Mouse (Mus musculus): ENCODE data around the gene Tnnc2. TPM values are rescaled to one million over a fixed set of nuclear protein-coding genes. Genes with fewer than 3 reads are reported as not detected.
A peak's percentile ranks its signal among the peaks of the same experiment; 100 is the strongest.

Tnnc2 gene
- polyA plus RNA-seq, 1 experiment from 2014 or later, result 6.5 TPM

DNA sequence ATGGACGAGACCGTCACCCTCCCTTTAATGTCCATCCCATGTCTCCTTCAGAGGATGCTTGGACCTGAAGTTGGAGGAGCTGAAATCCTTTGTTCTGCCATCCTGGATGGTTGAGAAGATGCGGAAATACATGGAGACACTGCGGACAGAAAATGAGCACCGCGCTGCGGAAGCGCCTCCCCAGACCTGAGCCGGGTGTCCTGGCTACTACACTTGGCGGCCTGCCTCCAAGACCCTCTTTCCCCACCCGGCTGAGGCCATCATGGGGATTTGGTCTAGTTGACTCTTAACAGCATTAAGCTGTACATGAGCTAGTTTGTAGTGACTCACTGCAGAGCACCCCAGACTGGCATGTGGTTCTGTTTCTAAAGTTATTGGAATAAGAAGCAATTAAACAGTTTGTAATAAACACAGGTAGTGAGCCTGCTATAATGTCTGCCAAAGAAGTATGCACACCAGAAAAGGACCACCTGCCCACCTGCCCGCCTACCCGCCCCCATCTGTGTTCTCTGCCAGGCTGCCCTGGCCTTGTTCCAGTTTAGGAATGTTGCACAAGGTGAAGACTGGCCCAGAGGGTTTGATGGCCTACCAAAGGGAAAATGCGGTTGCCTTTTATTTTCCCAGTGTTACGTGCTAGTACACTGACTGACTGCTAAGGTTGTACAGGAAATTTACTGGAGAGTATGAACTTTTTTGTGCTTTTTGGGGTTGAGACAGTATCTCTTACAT is 11.8 kb downstream of the Tnnc2 start:
- ATAC-seq (no peak), DNase-seq (no peak)
- H3K9ac ChIP-seq (replicated peaks), result no peak overlapping the region
- H3K4me1 ChIP-seq (ENCODE audit: insufficient read depth), result peaks cover 24% of the 10 kb centered on the region
- no peak overlapping the region for H3K4me2 ChIP-seq (ENCODE audit: low read depth, low read length)
- WGBS (ENCODE audit: insufficient replicate concordance), result 87% methylated on average over 15 of the region's 15 CpGs
- H3K27me3 ChIP-seq (ENCODE audit: insufficient read depth, low read length), result no peaks in the 10 kb centered on the region
- peaks cover 54% of the 10 kb centered on the region for H3K36me3 ChIP-seq (replicated peaks; ENCODE audit: insufficient read depth, low read length)
- no peaks in the 10 kb centered on the region for H3K9me3 ChIP-seq (ENCODE audit: low read length)
- H3K4me3 ChIP-seq (ENCODE audit: low read depth, low read length), result no peak overlapping the region
- H3K27ac ChIP-seq (ENCODE audit: low read depth), result 0 out of 2 replicates have a peak overlapping the region, but pooled peaks have one; percentile 17
- TF ChIP-seq EP300 (IDR thresholded peaks at IDR 0.05; ENCODE audit: low read depth) (no peak), CTCF (IDR thresholded peaks at IDR 0.05; ENCODE audit: low read depth) (no peak)

DNA sequence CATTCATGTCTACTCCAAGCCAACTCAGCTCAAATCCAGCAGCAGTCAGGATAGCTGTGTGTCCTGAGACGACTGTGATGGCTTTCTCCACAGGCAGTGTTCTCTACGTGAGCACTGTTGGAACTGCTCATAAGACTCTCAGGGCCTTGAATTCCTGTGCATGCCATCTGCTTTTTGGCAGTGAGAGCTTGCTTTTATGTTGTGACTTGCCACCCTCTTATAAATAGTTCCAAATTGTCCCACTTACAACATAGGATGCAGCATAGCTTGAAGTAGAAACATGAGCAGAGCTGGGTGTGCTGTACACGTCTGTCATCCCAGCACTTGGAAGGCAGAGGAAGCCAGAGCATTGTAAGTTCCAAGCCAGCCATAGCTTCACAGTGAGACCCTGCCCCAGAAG is 13.9 kb downstream of the Tnnc2 start:
- WGBS (ENCODE audit: insufficient replicate concordance), result 83% methylated on average over 3 of the region's 3 CpGs
- ATAC-seq (no peak), DNase-seq (no peak)
- Histone ChIP-seq H3K4me2 (ENCODE audit: low read depth, low read length) (no peak overlapping the region), H3K4me3 (ENCODE audit: low read depth, low read length) (no peak overlapping the region), H3K36me3 (replicated peaks; ENCODE audit: insufficient read depth, low read length) (peaks cover 58% of the 10 kb centered on the region), H3K27ac (ENCODE audit: low read depth) (0 out of 2 replicates have a peak overlapping the region, but pooled peaks have one; percentile 12), H3K9me3 (ENCODE audit: low read length) (no peaks in the 10 kb centered on the region), H3K4me1 (ENCODE audit: insufficient read depth) (peaks cover 30% of the 10 kb centered on the region), H3K27me3 (ENCODE audit: insufficient read depth, low read length) (no peaks in the 10 kb centered on the region), H3K9ac (replicated peaks) (no peak overlapping the region)
- TF ChIP-seq CTCF (IDR thresholded peaks at IDR 0.05; ENCODE audit: low read depth), result no peak
- no peak for TF ChIP-seq EP300 (IDR thresholded peaks at IDR 0.05; ENCODE audit: low read depth)

DNA sequence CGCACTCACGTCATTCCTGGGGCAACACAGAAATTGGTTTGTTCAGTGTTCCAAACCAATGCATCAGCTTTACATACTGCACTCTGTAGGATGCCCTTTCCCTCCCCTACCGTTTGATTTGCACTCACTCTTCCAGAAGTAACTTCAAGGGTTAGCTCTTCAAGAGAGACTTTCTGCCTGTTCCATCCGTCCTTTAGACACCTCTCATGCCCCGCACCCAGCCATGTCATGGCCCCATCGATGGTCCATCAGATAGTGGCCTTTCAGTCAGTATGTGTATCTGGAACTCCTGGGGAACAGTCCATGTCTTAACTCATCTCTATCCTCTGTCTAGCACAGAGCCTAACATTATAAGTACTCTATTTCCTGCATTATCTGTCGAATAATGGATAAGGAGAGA is 17.2 kb downstream of the Tnnc2 start:
- Histone ChIP-seq H3K9me3 (ENCODE audit: low read length) (no peaks in the 10 kb centered on the region), H3K27me3 (ENCODE audit: insufficient read depth, low read length) (no peaks in the 10 kb centered on the region), H3K36me3 (replicated peaks; ENCODE audit: insufficient read depth, low read length) (peaks cover 78% of the 10 kb centered on the region), H3K9ac (replicated peaks) (no peak overlapping the region), H3K4me1 (ENCODE audit: insufficient read depth) (peaks cover 47% of the 10 kb centered on the region), H3K4me2 (ENCODE audit: low read depth, low read length) (peak overlapping the region; percentile 2; the same call in 1 of the 2 replicates), H3K4me3 (ENCODE audit: low read depth, low read length) (no peak overlapping the region), H3K27ac (ENCODE audit: low read depth) (peak overlapping the region; percentile 73)
- no peak for DNase-seq
- TF ChIP-seq CTCF (IDR thresholded peaks at IDR 0.05; ENCODE audit: low read depth), result no peak
- TF ChIP-seq EP300 (IDR thresholded peaks at IDR 0.05; ENCODE audit: low read depth), result no peak
- ATAC-seq, result no peak
- WGBS (ENCODE audit: insufficient replicate concordance), result 79% methylated on average over 7 of the region's 7 CpGs

DNA sequence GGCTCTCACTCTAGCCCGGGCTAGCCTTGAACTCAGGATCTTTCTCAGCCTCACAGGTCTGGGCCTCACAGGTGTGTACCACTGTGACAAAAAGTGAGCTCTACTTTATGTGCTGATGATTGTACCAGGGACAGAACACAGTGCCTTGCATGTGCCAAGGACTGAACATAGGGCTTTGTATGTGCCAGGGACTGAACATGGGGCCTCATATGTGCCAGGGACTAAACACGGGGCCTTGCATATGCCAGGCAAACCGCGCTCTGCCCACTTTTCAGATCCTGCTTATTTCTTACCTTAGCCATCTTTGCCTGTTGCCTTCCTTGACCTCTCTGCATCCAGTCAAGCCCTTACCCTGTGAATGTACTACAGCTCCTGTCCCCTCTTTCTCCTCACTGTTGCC is 17.8 kb downstream of the Tnnc2 start:
- H3K9me3 ChIP-seq (ENCODE audit: low read length), result no peaks in the 10 kb centered on the region
- H3K27ac ChIP-seq (ENCODE audit: low read depth), result peak overlapping the region; percentile 73
- DNase-seq (no peak), ATAC-seq (peak; percentile 1; the same call in 1 of the 2 replicates)
- peaks cover 47% of the 10 kb centered on the region for H3K4me1 ChIP-seq (ENCODE audit: insufficient read depth)
- H3K4me2 ChIP-seq (ENCODE audit: low read depth, low read length), result no peak overlapping the region
- TF ChIP-seq EP300 (IDR thresholded peaks at IDR 0.05; ENCODE audit: low read depth), result no peak
- no peak for TF ChIP-seq CTCF (IDR thresholded peaks at IDR 0.05; ENCODE audit: low read depth)
- no peak overlapping the region for H3K4me3 ChIP-seq (ENCODE audit: low read depth, low read length)
- no peaks in the 10 kb centered on the region for H3K27me3 ChIP-seq (ENCODE audit: insufficient read depth, low read length)
- H3K9ac ChIP-seq (replicated peaks), result peak overlapping the region; percentile 55
- WGBS (ENCODE audit: insufficient replicate concordance), result 88% methylated on average over 4 of the region's 4 CpGs
- H3K36me3 ChIP-seq (replicated peaks; ENCODE audit: insufficient read depth, low read length), result peaks cover 80% of the 10 kb centered on the region

DNA sequence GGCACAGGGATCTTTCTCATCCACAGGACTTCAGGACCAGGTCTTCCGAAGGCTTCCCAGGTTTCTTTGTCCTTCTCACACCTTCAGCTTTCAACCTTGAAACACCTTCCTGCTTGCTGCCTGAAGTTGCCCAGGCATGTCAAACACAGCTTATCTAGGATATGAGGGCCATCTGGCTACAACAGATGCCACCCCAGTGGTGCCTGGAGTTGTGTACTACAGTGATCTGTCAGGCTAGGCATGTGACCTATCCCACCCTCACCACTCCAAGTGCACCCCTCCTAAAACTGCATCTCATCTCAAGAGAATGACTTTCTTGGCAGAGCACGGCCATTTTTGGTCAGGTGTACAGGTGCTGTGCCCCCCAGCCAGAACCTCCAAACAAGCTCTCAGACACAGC is 18.3 kb downstream of the Tnnc2 start:
- WGBS (ENCODE audit: insufficient replicate concordance), result 67% methylated on average over 2 of the region's 2 CpGs
- Histone ChIP-seq H3K4me1 (ENCODE audit: insufficient read depth) (peaks cover 47% of the 10 kb centered on the region), H3K36me3 (replicated peaks; ENCODE audit: insufficient read depth, low read length) (peaks cover 80% of the 10 kb centered on the region), H3K4me2 (ENCODE audit: low read depth, low read length) (no peak overlapping the region), H3K27ac (ENCODE audit: low read depth) (peak overlapping the region; percentile 73), H3K9ac (replicated peaks) (peak overlapping the region; percentile 55), H3K27me3 (ENCODE audit: insufficient read depth, low read length) (no peaks in the 10 kb centered on the region), H3K9me3 (ENCODE audit: low read length) (no peaks in the 10 kb centered on the region), H3K4me3 (ENCODE audit: low read depth, low read length) (no peak overlapping the region)
- TF ChIP-seq EP300 (IDR thresholded peaks at IDR 0.05; ENCODE audit: low read depth) (peak; percentile 96), CTCF (IDR thresholded peaks at IDR 0.05; ENCODE audit: low read depth) (no peak)
- peak; percentile 60 for DNase-seq
- ATAC-seq, result peak; percentile 91

DNA sequence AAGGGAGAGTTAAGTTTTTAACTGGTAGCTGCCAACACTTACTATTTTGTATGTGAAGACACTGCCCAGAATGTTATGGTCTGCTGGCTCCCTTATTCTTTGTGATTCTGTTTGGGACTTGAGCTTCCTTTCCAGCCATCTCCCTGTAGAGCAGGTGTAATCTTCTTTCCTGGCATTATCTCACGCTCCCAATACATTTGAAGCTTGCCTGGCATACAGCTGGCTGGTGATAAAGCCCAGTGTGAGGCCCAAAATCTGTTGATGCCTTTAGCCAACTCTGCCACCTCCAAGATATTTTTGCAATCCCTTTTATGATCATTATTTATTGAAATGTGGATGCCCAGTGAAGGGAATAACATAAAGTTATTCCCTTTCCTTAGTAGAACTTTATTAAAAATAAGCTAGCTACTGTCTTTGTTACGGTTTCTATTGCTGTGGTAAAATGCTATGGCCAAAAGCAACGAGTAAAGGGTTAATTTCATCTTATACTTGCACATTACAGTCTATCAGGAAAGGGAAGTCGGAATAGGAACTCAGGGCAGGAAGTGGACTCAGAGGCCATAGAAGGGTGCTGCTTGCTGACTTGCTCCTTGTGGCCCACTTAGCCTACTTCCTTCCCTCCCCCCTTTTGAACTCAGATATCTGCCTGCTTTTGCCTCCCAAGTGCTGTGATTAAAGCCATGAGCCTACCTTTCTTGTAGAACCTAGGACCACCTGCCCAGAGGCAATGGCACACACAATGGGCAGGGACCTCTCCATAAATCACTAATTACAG is 19.5 kb downstream of the Tnnc2 start:
- Histone ChIP-seq H3K27me3 (ENCODE audit: insufficient read depth, low read length) (no peaks in the 10 kb centered on the region), H3K9me3 (ENCODE audit: low read length) (no peaks in the 10 kb centered on the region), H3K36me3 (replicated peaks; ENCODE audit: insufficient read depth, low read length) (peaks cover 80% of the 10 kb centered on the region), H3K27ac (ENCODE audit: low read depth) (peak overlapping the region; percentile 73), H3K9ac (replicated peaks) (peak overlapping the region; percentile 0; the same call in 1 of the 2 replicates), H3K4me3 (ENCODE audit: low read depth, low read length) (no peak overlapping the region), H3K4me2 (ENCODE audit: low read depth, low read length) (peak overlapping the region; percentile 1), H3K4me1 (ENCODE audit: insufficient read depth) (peaks cover 47% of the 10 kb centered on the region)
- peak; percentile 58 for DNase-seq
- peak; percentile 73 for ATAC-seq
- 56% methylated on average over 4 of the region's 4 CpGs for WGBS (ENCODE audit: insufficient replicate concordance)
- TF ChIP-seq CTCF (IDR thresholded peaks at IDR 0.05; ENCODE audit: low read depth) (no peak), EP300 (IDR thresholded peaks at IDR 0.05; ENCODE audit: low read depth) (peak; percentile 99)
